Mouse (Mus musculus) midbrain, postnatal 0 days (tissue): ENCODE data around the gene Doc2b. TPM values are rescaled to one million over a fixed set of nuclear protein-coding genes. Genes with fewer than 3 reads are reported as not detected.

Experiments used
- ATAC-seq: fragments of 200-750 bp; cut with Nextera tagmentation; 2 replicates; pipeline ENCODE4 v1.8.0; 2017; ENCODE audit warnings: moderate number of reproducible peaks, mild to moderate bottlenecking, moderate TSS enrichment, moderate library complexity; ENCODE audit not compliant: low FRiP score
- DNase-seq: peaks from one replicate; pipeline ENCODE4 v3.0.0-alpha.2; 2015; ENCODE audit warnings: low spot score
- H3K27ac ChIP-seq: fragments of 300-500 bp; sonication (generic); 2 replicates; pipeline ENCODE4 v1.5.1; 2014; ENCODE audit warnings: low read depth, mild to moderate bottlenecking, low read length, mixed read lengths
- H3K27me3 ChIP-seq: fragments of 300-500 bp; sonication (generic); 2 replicates; pipeline ENCODE4 v1.6.1; 2014; ENCODE audit warnings: low read length, control low read depth, mixed read lengths; ENCODE audit not compliant: insufficient read depth
- H3K36me3 ChIP-seq: fragments of 300-500 bp; sonication (generic); 2 replicates; pipeline ENCODE4 v1.6.1; 2014; ENCODE audit warnings: low read length, control low read depth, mixed read lengths; ENCODE audit not compliant: insufficient read depth
- H3K4me1 ChIP-seq: fragments of 300-500 bp; sonication (generic); 2 replicates; pipeline ENCODE4 v1.6.1; 2014; ENCODE audit warnings: mild to moderate bottlenecking, control low read depth, antibody characterized with exemption, low read length, mixed read lengths; ENCODE audit not compliant: insufficient read depth
- H3K4me2 ChIP-seq: fragments of 300-500 bp; sonication (generic); 2 replicates; pipeline ENCODE4 v1.6.1; 2014; ENCODE audit warnings: low read depth, mild to moderate bottlenecking, low read length, mixed read lengths; ENCODE audit not compliant: poor library complexity, severe bottlenecking
- H3K4me3 ChIP-seq: fragments of 300-500 bp; sonication (generic); 2 replicates; pipeline ENCODE4 v1.5.1; 2014; ENCODE audit warnings: low read depth, mild to moderate bottlenecking, low read length, moderate library complexity
- H3K9ac ChIP-seq: fragments of 300-500 bp; sonication (generic); replicated peaks from 2 replicates; pipeline ENCODE4 v1.6.1; 2014; ENCODE audit warnings: mild to moderate bottlenecking, low read length, moderate library complexity, mixed read lengths; ENCODE audit not compliant: poor library complexity, severe bottlenecking
- H3K9me3 ChIP-seq: fragments of 300-500 bp; sonication (generic); 2 replicates; pipeline ENCODE4 v1.6.1; 2016; ENCODE audit warnings: low read length, control low read depth
- CTCF ChIP-seq: IDR thresholded peaks from 2 replicates; pipeline ENCODE4 v1.5.1; 2016; ENCODE audit warnings: antibody characterized with exemption, mild to moderate bottlenecking
- WGBS: fragments of 180-500 bp; shearing (Covaris S2); extraction: QIAGEN DNeasy Blood & Tissue Kit; methylation state at CpG from one replicate; pipeline ENCODE4 v1.1.7; 2014; 5-methylcytosine and 5-hydroxymethylcytosine counted together
- polyA plus RNA-seq: library from polyadenylated mRNA; unstranded; fragments of >200 nt; fragmentation: Nextera tagmentation; extraction: Ambion mirVana; gene quantifications from 2 replicates; pipeline ENCODE4 v1.2.1, GENCODE M21; 2015
- total RNA-seq: library from RNA; depleted of rRNA; stranded (reverse); fragments of >200 nt; gene quantifications from 2 replicates; pipeline ENCODE4 v1.2.3, GENCODE M21; 2014

Doc2b gene
- total and polyA plus RNA-seq, 2 experiments from 2014 or later = 6.9 to 27.7 TPM

- no peak overlapping the region for H3K27ac ChIP-seq
- no peaks in the 10 kb centered on the region for H3K4me1 ChIP-seq
- H3K36me3 ChIP-seq = peaks cover 22% of the 10 kb centered on the region
- H3K27me3 ChIP-seq = no peaks in the 10 kb centered on the region
- ATAC-seq (no peak), DNase-seq (no peak)
- no peak overlapping the region for H3K4me3 ChIP-seq
- H3K9me3 ChIP-seq = no peaks in the 10 kb centered on the region
- no peak overlapping the region for H3K9ac ChIP-seq
- H3K4me2 ChIP-seq = no peak overlapping the region
- no peak for TF ChIP-seq CTCF
- WGBS = 93% methylated on average over 8 of the region's 8 CpGs
These were observed 39.2 kb downstream of the Doc2b start for GRCm38 (mm10) chr11:75756687-75757086.

DNA sequence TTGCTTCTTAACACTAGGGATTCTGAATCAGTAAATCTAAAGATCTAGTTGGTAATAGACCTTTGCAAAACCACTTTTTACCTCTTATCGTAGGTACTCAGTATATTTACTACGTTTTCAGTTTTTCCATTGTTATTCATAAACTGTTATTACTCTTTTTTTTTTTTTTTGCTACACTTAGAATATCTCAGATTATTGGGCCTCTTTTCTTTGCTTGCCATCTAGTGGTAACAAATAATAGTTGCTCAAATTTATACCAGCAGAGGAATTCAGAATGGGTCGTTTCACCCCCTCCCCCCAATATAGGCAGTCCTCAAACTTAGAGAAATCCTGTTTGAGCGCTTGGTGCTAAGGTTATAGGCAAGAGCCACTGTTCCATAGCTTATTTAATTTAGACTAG lies 44.8 kb downstream of the Doc2b start:
- no peaks in the 10 kb centered on the region for H3K36me3 ChIP-seq
- no peaks in the 10 kb centered on the region for H3K27me3 ChIP-seq
- peak; percentile 64 for TF ChIP-seq CTCF
- 68% methylated on average over 4 of the region's 4 CpGs for WGBS
- no peak overlapping the region for H3K4me3 ChIP-seq
- DNase-seq = no peak
- H3K9me3 ChIP-seq = no peaks in the 10 kb centered on the region
- no peak overlapping the region for H3K4me2 ChIP-seq
- ATAC-seq = no peak
- H3K9ac ChIP-seq = no peak overlapping the region
- no peak overlapping the region for H3K27ac ChIP-seq
- no peaks in the 10 kb centered on the region for H3K4me1 ChIP-seq

DNA sequence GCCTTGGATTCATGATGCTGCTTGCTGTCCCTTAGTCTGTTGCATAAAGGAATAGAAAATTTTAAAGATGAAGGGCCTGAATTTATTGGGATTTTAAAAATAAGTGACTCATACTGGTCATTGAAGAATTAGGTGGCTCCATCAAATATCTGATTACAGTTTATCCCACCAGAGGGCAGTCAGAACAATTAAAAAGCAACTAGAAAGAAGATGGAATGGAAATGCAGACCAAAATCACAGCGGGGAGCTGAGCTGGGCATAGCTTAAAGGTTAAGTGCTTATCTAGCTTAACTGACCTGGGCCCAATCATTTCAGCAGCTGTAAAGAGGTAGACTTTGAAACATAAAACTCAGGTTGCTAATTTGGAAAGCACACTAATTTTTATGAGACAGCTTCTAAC lies 45.3 kb downstream of the Doc2b start:
- 58% methylated on average over 1 of the region's 1 CpGs for WGBS
- ATAC-seq = no peak
- H3K4me2 ChIP-seq = no peak overlapping the region

GRCm38 (mm10) chr11:75744761-75745160 lies 51.1 kb downstream of the Doc2b start:
- ATAC-seq (no peak), DNase-seq (no peak)
- no peaks in the 10 kb centered on the region for H3K27me3 ChIP-seq
- H3K4me3 ChIP-seq = no peak overlapping the region
- WGBS = 93% methylated on average over 3 of the region's 3 CpGs
- no peaks in the 10 kb centered on the region for H3K9me3 ChIP-seq
- no peak overlapping the region for H3K4me2 ChIP-seq
- no peaks in the 10 kb centered on the region for H3K4me1 ChIP-seq
- no peaks in the 10 kb centered on the region for H3K36me3 ChIP-seq
- no peak overlapping the region for H3K27ac ChIP-seq
- no peak for TF ChIP-seq CTCF
- no peak overlapping the region for H3K9ac ChIP-seq

More for the DNA sequence above, 45.3 kb downstream of the Doc2b start:
- Histone ChIP-seq H3K27ac (no peak overlapping the region), H3K9ac (no peak overlapping the region), H3K27me3 (no peaks in the 10 kb centered on the region), H3K36me3 (no peaks in the 10 kb centered on the region), H3K4me1 (no peaks in the 10 kb centered on the region), H3K4me3 (no peak overlapping the region), H3K9me3 (no peaks in the 10 kb centered on the region)
- peak; percentile 28 for TF ChIP-seq CTCF
- no peak for DNase-seq

DNA sequence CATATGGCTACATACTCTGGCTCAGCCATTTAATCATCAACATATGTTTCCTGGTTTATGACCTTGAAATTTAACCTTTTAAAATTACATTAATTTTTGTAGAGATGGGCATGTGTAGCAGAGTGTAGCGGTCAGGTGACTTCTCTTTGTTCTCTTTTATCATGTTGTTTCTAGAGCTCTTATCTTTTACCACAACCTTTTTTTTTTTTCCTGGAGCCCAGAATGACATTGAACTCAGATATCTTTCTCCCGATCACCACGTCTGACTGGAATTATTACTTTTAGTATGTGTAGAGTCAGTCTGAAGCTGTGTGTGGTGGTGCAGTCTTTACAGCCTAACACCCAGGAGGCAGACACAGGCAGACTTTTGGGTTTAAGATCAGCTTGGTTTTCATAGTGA lies 54.2 kb downstream of the Doc2b start:
- no peak overlapping the region for H3K9ac ChIP-seq
- WGBS = 73% methylated on average over 3 of the region's 3 CpGs
- H3K4me3 ChIP-seq = no peak overlapping the region
- no peak overlapping the region for H3K4me2 ChIP-seq
- no peaks in the 10 kb centered on the region for H3K27me3 ChIP-seq
- no peak for DNase-seq
- TF ChIP-seq CTCF = no peak
- H3K36me3 ChIP-seq = no peaks in the 10 kb centered on the region
- ATAC-seq = no peak
- H3K9me3 ChIP-seq = no peaks in the 10 kb centered on the region
- H3K4me1 ChIP-seq = no peaks in the 10 kb centered on the region
- no peak overlapping the region for H3K27ac ChIP-seq

DNA sequence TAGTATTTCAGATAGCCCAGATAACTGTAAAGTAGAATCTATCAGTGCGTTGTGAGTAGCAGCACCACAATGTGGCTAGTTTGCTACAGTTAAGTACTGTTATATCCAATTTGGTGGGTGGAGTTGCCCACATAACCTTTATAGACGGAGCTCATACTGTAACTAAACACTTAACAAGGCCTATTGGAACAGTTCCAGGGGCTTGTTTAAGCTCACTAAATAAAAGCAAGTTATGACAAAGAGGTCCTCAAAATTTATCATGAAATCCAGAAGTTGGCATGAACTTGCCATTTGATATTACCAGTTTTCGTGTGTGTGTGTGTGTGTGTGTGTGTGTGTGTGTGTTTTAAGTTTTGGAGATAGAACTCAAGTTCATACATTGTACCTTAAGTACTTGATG lies 55.6 kb downstream of the Doc2b start:
- 72% methylated on average over 3 of the region's 3 CpGs for WGBS
- ATAC-seq (no peak), DNase-seq (no peak)
- Histone ChIP-seq H3K4me3 (no peak overlapping the region), H3K4me2 (no peak overlapping the region), H3K36me3 (no peaks in the 10 kb centered on the region), H3K27ac (no peak overlapping the region), H3K4me1 (peaks cover 4% of the 10 kb centered on the region; the same call in 1 of the 2 replicates), H3K9ac (no peak overlapping the region), H3K27me3 (no peaks in the 10 kb centered on the region), H3K9me3 (no peaks in the 10 kb centered on the region)
- no peak for TF ChIP-seq CTCF

DNA sequence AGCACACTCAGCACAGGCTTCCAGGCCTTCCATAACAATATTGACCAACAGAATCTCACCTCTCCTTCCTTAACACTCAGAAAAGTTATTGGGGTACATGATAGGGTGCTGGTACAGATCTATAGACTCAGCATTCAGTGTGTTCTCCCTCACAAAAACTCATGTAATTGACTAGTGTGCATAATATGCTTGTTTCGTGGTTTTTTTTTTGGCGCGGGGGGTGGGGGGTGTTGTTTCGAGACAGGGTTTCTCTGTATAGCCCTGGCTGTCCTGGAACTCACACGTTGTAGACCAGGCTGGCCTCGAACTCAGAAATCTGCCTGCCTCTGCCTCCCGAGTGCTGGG lies 57.4 kb downstream of the Doc2b start:
- no peaks in the 10 kb centered on the region for H3K36me3 ChIP-seq
- no peak for DNase-seq
- peaks cover 8% of the 10 kb centered on the region; the same call in 1 of the 2 replicates for H3K4me1 ChIP-seq
- WGBS = 96% methylated on average over 7 of the region's 7 CpGs
- H3K4me3 ChIP-seq = no peak overlapping the region
- no peak for TF ChIP-seq CTCF
- no peaks in the 10 kb centered on the region for H3K9me3 ChIP-seq
- H3K4me2 ChIP-seq = no peak overlapping the region
- H3K27ac ChIP-seq = no peak overlapping the region
- no peak overlapping the region for H3K9ac ChIP-seq
- H3K27me3 ChIP-seq = no peaks in the 10 kb centered on the region
- no peak for ATAC-seq
